Mouse (Mus musculus) small intestine, adult 2 months (tissue): ENCODE results near the gene Gpx3. TPM values are rescaled to one million over a fixed set of nuclear protein-coding genes. Genes with fewer than 3 reads are reported as not detected.
A peak's percentile ranks its signal among the peaks of the same experiment; 100 is the strongest.

ENCODE experiments used
- H3K27ac ChIP-seq: fragments of 200-500 bp; 2 replicates; pipeline ENCODE4 v1.5.1; 2012; ENCODE audit warnings: low read depth, low read length, control low read depth, inconsistent platforms; ENCODE audit not compliant: insufficient read depth
- H3K27me3 ChIP-seq: fragments of 200-500 bp; 2 replicates; pipeline ENCODE4 v1.6.1; 2012; ENCODE audit warnings: mild to moderate bottlenecking, moderate library complexity, low read length, inconsistent platforms; ENCODE audit not compliant: control insufficient read depth, insufficient read depth
- H3K36me3 ChIP-seq: fragments of 200-500 bp; 2 replicates; pipeline ENCODE4 v1.6.1; 2012; ENCODE audit warnings: mild to moderate bottlenecking, low read length, control low read depth, inconsistent platforms; ENCODE audit not compliant: control insufficient read depth, insufficient read depth
- H3K4me1 ChIP-seq: fragments of 200-500 bp; 2 replicates; pipeline ENCODE4 v1.6.1; 2012; ENCODE audit warnings: low read length, inconsistent platforms, mixed read lengths; ENCODE audit not compliant: control insufficient read depth, insufficient read depth, insufficient read length
- H3K4me3 ChIP-seq: fragments of 200-500 bp; 2 replicates; pipeline ENCODE4 v1.5.1; 2012; ENCODE audit warnings: low read depth, mild to moderate bottlenecking, control low read depth, inconsistent platforms, low read length, moderate library complexity
- CTCF ChIP-seq: fragments of 200-500 bp; IDR thresholded peaks from 2 replicates; pipeline ENCODE4 v1.5.1; 2012; ENCODE audit warnings: low read depth, mild to moderate bottlenecking, control low read depth, inconsistent platforms, low read length, moderate library complexity, mixed read lengths; ENCODE audit not compliant: insufficient replicate concordance, insufficient read length; ENCODE audit errors: extremely low read depth
- POLR2A ChIP-seq: fragments of 200-500 bp; IDR thresholded peaks from 2 replicates; pipeline ENCODE4 v1.6.1; 2012; ENCODE audit warnings: low read depth, mild to moderate bottlenecking, control low read depth, inconsistent platforms, low read length, moderate library complexity
- WGBS: fragments of 180-500 bp; shearing (Covaris S2); methylation state at CpG from one replicate; pipeline ENCODE4 v1.1.7; 2018; 5-methylcytosine and 5-hydroxymethylcytosine counted together
- polyA plus RNA-seq: library from polyadenylated mRNA; depleted of rRNA; stranded (reverse); fragments of >200 nt; gene quantifications from 2 replicates; pipeline ENCODE4 v1.2.3, GENCODE M21; 2012

Gpx3 gene
- polyA plus RNA-seq, 1 experiment = 90.3 TPM

GRCm38 (mm10) chr11:54927346-54928140 is 25.3 kb downstream of the Gpx3 start:
- Histone ChIP-seq H3K36me3 (peaks cover 89% of the 10 kb centered on the region), H3K4me1 (peaks cover 9% of the 10 kb centered on the region; the same call in 1 of the 2 replicates), H3K27me3 (no peaks in the 10 kb centered on the region), H3K27ac (no peak overlapping the region), H3K4me3 (no peak overlapping the region)
- 85% methylated on average over 14 of the region's 14 CpGs for WGBS
- TF ChIP-seq POLR2A = no peak
- peak; percentile 81; the same call in 1 of the 2 replicates for TF ChIP-seq CTCF

- Histone ChIP-seq H3K27ac (no peak overlapping the region), H3K27me3 (no peaks in the 10 kb centered on the region), H3K36me3 (peaks cover 87% of the 10 kb centered on the region), H3K4me1 (peaks cover 9% of the 10 kb centered on the region; the same call in 1 of the 2 replicates), H3K4me3 (no peak overlapping the region)
- 93% methylated on average over 3 of the region's 3 CpGs for WGBS
- TF ChIP-seq CTCF (no peak), POLR2A (no peak)
These were observed 26.0 kb downstream of the Gpx3 start for GRCm38 (mm10) chr11:54928219-54928618.

GRCm38 (mm10) chr11:54928886-54929285 is 26.6 kb downstream of the Gpx3 start:
- Histone ChIP-seq H3K27me3 (no peaks in the 10 kb centered on the region), H3K36me3 (peaks cover 87% of the 10 kb centered on the region), H3K27ac (no peak overlapping the region), H3K4me3 (no peak overlapping the region), H3K4me1 (peaks cover 9% of the 10 kb centered on the region)
- TF ChIP-seq POLR2A = no peak
- TF ChIP-seq CTCF = no peak
- 55% methylated on average over 7 of the region's 7 CpGs for WGBS

- no peak overlapping the region for H3K4me3 ChIP-seq
- H3K4me1 ChIP-seq = peaks cover 9% of the 10 kb centered on the region
- no peaks in the 10 kb centered on the region for H3K27me3 ChIP-seq
- peaks cover 87% of the 10 kb centered on the region for H3K36me3 ChIP-seq
- no peak for TF ChIP-seq CTCF
- TF ChIP-seq POLR2A = no peak
- 66% methylated on average over 6 of the region's 6 CpGs for WGBS
- H3K27ac ChIP-seq = peak overlapping the region; percentile 64
These were observed 27.0 kb downstream of the Gpx3 start for GRCm38 (mm10) chr11:54929290-54929689.

GRCm38 (mm10) chr11:54929744-54930143 is 27.5 kb downstream of the Gpx3 start:
- WGBS = 72% methylated on average over 8 of the region's 8 CpGs
- Histone ChIP-seq H3K27ac (peak overlapping the region; percentile 64), H3K27me3 (no peaks in the 10 kb centered on the region), H3K4me3 (no peak overlapping the region), H3K36me3 (peaks cover 87% of the 10 kb centered on the region), H3K4me1 (peaks cover 9% of the 10 kb centered on the region)
- no peak for TF ChIP-seq POLR2A
- TF ChIP-seq CTCF = no peak

- no peak overlapping the region for H3K4me3 ChIP-seq
- no peak for TF ChIP-seq POLR2A
- TF ChIP-seq CTCF = peak; percentile 88; the same call in 1 of the 2 replicates
- H3K27me3 ChIP-seq = no peaks in the 10 kb centered on the region
- 71% methylated on average over 7 of the region's 7 CpGs for WGBS
- H3K36me3 ChIP-seq = peaks cover 93% of the 10 kb centered on the region
- peak overlapping the region; percentile 40 for H3K27ac ChIP-seq
- H3K4me1 ChIP-seq = peaks cover 12% of the 10 kb centered on the region
These were observed 28.2 kb downstream of the Gpx3 start for GRCm38 (mm10) chr11:54930318-54930979.
